Mouse (Mus musculus): ENCODE data around the gene Sfpq. TPM values are rescaled to one million over a fixed set of nuclear protein-coding genes. Genes with fewer than 3 reads are reported as not detected.

The Sfpq gene
- polyA plus RNA-seq, 1 experiment, result 147 TPM

DNA sequence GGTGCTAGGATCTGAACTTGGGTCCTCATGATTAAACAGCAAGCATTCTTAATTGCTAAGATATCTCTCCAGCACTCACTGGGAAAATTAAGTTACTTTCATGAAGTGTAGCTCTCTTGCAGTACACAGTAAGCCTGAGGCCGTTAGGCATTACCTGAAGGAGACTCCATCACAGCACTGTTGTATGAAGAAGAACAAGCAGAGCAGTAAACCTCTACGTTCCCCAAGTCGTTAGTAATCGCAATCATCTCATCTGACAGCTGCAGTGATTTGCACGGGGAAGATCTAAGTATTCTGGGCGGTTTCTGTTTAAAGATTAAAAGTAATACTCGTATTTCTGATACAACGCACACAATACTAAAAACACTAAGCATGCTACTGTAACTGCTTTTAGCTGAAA is 30.0 kb downstream of the Sfpq start:
- Histone ChIP-seq H3K4me3 (ENCODE audit: insufficient read depth, poor library complexity, severe bottlenecking) (no peak overlapping the region), H3K27me3 (ENCODE audit: control insufficient read depth, insufficient read depth, insufficient read length) (no peaks in the 10 kb centered on the region), H3K79me2 (ENCODE audit: control insufficient read depth, insufficient read depth) (peaks cover 13% of the 10 kb centered on the region), H3ac (ENCODE audit: control insufficient read depth, insufficient read length, low read depth) (no peak overlapping the region), H3K79me3 (ENCODE audit: low read depth) (peaks cover 9% of the 10 kb centered on the region), H3K36me3 (ENCODE audit: control insufficient read depth, insufficient read depth) (peaks cover 75% of the 10 kb centered on the region)
- TF ChIP-seq MAX (IDR thresholded peaks at IDR 0.05) (no peak), USF1 (IDR thresholded peaks at IDR 0.05; ENCODE audit: low read depth) (no peak)

DNA sequence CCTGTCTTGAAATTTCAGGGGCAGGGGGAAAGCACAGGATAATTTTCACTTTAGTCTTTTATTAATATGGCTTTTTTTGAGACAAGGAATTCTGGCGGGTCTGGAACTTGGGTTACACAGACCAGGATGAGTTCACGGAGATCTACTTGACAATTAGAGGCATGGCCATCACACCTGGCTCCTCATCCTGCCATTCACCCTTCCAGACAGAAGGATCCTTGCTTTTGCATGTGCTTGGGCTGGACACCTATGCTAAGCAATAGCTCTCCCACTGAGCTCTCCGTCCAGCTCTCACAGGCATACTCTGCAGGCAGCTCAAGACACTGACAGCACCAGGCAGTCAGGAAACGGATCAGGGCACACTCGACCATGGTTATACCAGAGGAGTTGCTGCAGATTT is 31.9 kb downstream of the Sfpq start:
- H3K79me3 ChIP-seq (ENCODE audit: low read depth), result peaks cover 18% of the 10 kb centered on the region
- peaks cover 32% of the 10 kb centered on the region for H3K79me2 ChIP-seq (ENCODE audit: control insufficient read depth, insufficient read depth)
- peaks cover 74% of the 10 kb centered on the region for H3K36me3 ChIP-seq (ENCODE audit: control insufficient read depth, insufficient read depth)
- H3K27me3 ChIP-seq (ENCODE audit: control insufficient read depth, insufficient read depth, insufficient read length), result no peaks in the 10 kb centered on the region
- H3K4me3 ChIP-seq (ENCODE audit: insufficient read depth, poor library complexity, severe bottlenecking), result no peak overlapping the region
- no peak overlapping the region for H3ac ChIP-seq (ENCODE audit: control insufficient read depth, insufficient read length, low read depth)
- TF ChIP-seq FOSL1 (IDR thresholded peaks at IDR 0.05; ENCODE audit: insufficient read depth, low read length, poor library complexity, severe bottlenecking) (no peak), MYOG (IDR thresholded peaks at IDR 0.05; ENCODE audit: control insufficient read depth, extremely low read depth, insufficient read length) (no peak), CTCF (IDR thresholded peaks at IDR 0.05; ENCODE audit: control insufficient read depth, insufficient read depth, insufficient read length) (no peak), MYOD1 (IDR thresholded peaks at IDR 0.05; ENCODE audit: control insufficient read depth, insufficient read length, low read depth) (no peak), MAX (IDR thresholded peaks at IDR 0.05) (no peak), CEBPB (IDR thresholded peaks at IDR 0.05; ENCODE audit: low read depth) (no peak), USF1 (IDR thresholded peaks at IDR 0.05; ENCODE audit: low read depth) (no peak)

DNA sequence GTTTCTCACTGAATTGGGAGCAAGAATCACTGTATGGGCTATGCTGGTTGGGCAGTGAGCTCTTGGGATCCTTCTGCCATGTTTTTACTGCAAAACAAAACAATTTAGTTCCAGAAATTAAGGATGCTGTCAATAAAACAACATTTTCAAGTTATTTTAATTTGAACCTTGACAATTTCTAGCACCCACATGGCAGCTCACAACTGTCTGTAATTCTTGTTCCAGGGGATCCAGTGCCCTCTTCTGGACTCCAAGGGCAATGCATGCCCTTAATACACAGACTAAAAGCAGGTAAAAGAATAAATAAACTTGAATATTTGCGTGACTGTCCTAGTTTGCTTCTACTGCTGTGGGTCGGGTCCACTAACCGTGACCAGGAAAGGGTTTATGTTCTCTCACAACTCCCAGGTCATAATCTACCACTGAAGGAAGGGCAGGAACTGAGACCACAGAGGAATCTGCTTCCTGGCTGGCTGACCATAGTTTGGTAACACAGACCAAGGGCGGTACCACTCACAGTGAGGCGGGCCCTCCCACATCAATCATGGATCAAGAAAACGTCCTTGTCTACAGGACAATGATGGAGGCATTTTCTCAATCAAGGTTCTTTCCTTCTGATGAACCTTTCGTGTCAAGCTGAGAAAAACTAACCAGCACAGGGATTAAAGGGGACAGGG is 33.5 kb downstream of the Sfpq start:
- Histone ChIP-seq H3K27me3 (ENCODE audit: control insufficient read depth, insufficient read depth, insufficient read length) (no peaks in the 10 kb centered on the region), H3ac (ENCODE audit: control insufficient read depth, insufficient read length, low read depth) (no peak overlapping the region), H3K4me3 (ENCODE audit: insufficient read depth, poor library complexity, severe bottlenecking) (no peak overlapping the region), H3K36me3 (ENCODE audit: control insufficient read depth, insufficient read depth) (peaks cover 69% of the 10 kb centered on the region), H3K79me3 (ENCODE audit: low read depth) (peaks cover 25% of the 10 kb centered on the region), H3K79me2 (ENCODE audit: control insufficient read depth, insufficient read depth) (peaks cover 48% of the 10 kb centered on the region)
- TF ChIP-seq MYOG (IDR thresholded peaks at IDR 0.05; ENCODE audit: control insufficient read depth, extremely low read depth, insufficient read length) (no peak), USF1 (IDR thresholded peaks at IDR 0.05; ENCODE audit: low read depth) (no peak), FOSL1 (IDR thresholded peaks at IDR 0.05; ENCODE audit: insufficient read depth, low read length, poor library complexity, severe bottlenecking) (no peak), MAX (IDR thresholded peaks at IDR 0.05) (no peak), MYOD1 (IDR thresholded peaks at IDR 0.05; ENCODE audit: control insufficient read depth, insufficient read length, low read depth) (no peak), CEBPB (IDR thresholded peaks at IDR 0.05; ENCODE audit: low read depth) (no peak), CTCF (IDR thresholded peaks at IDR 0.05; ENCODE audit: control insufficient read depth, insufficient read depth, insufficient read length) (no peak)

- peaks cover 27% of the 10 kb centered on the region for H3K79me3 ChIP-seq (ENCODE audit: low read depth)
- TF ChIP-seq MAX (IDR thresholded peaks at IDR 0.05) (peak; percentile 30), USF1 (IDR thresholded peaks at IDR 0.05; ENCODE audit: low read depth) (no peak)
- H3ac ChIP-seq (ENCODE audit: control insufficient read depth, insufficient read length, low read depth), result peak within 1 kb of the TSS; percentile 94
- H3K27me3 ChIP-seq (ENCODE audit: control insufficient read depth, insufficient read depth, insufficient read length), result no peaks in the 10 kb centered on the region
- peak within 1 kb of the TSS; percentile 79 for H3K4me3 ChIP-seq (ENCODE audit: insufficient read depth, poor library complexity, severe bottlenecking)
- H3K36me3 ChIP-seq (ENCODE audit: control insufficient read depth, insufficient read depth), result peaks cover 22% of the 10 kb centered on the region
- H3K79me2 ChIP-seq (ENCODE audit: control insufficient read depth, insufficient read depth), result peaks cover 53% of the 10 kb centered on the region
Observed at GRCm38 (mm10) chr4:127060585-127061290, 39.6 kb downstream of the Sfpq start, which contains the start of gene Zmym1. Gene Zmym1 (minus strand): TSS chr4:127061152.

GRCm38 (mm10) chr4:127064051-127064450 is 42.9 kb downstream of the Sfpq start:
- Histone ChIP-seq H3K4me3 (ENCODE audit: insufficient read depth, poor library complexity, severe bottlenecking) (no peak overlapping the region), H3K36me3 (ENCODE audit: control insufficient read depth, insufficient read depth) (peaks cover under 1% of the 10 kb centered on the region), H3K79me2 (ENCODE audit: control insufficient read depth, insufficient read depth) (peaks cover 20% of the 10 kb centered on the region), H3K27me3 (ENCODE audit: control insufficient read depth, insufficient read depth, insufficient read length) (no peaks in the 10 kb centered on the region), H3ac (ENCODE audit: control insufficient read depth, insufficient read length, low read depth) (no peak overlapping the region), H3K79me3 (ENCODE audit: low read depth) (peaks cover 16% of the 10 kb centered on the region)
- TF ChIP-seq USF1 (IDR thresholded peaks at IDR 0.05; ENCODE audit: low read depth) (no peak), MYOG (IDR thresholded peaks at IDR 0.05; ENCODE audit: control insufficient read depth, extremely low read depth, insufficient read length) (no peak), FOSL1 (IDR thresholded peaks at IDR 0.05; ENCODE audit: insufficient read depth, low read length, poor library complexity, severe bottlenecking) (no peak), CTCF (IDR thresholded peaks at IDR 0.05; ENCODE audit: control insufficient read depth, insufficient read depth, insufficient read length) (no peak), MAX (IDR thresholded peaks at IDR 0.05) (no peak), MYOD1 (IDR thresholded peaks at IDR 0.05; ENCODE audit: control insufficient read depth, insufficient read length, low read depth) (no peak), CEBPB (IDR thresholded peaks at IDR 0.05; ENCODE audit: low read depth) (no peak)

- no peak for TF ChIP-seq MYOG (IDR thresholded peaks at IDR 0.05; ENCODE audit: control insufficient read depth, extremely low read depth, insufficient read length)
- Histone ChIP-seq H3K79me3 (ENCODE audit: low read depth) (no peaks in the 10 kb centered on the region), H3K4me3 (ENCODE audit: insufficient read depth, poor library complexity, severe bottlenecking) (no peak overlapping the region), H3K36me3 (ENCODE audit: control insufficient read depth, insufficient read depth) (no peaks in the 10 kb centered on the region), H3K79me2 (ENCODE audit: control insufficient read depth, insufficient read depth) (no peaks in the 10 kb centered on the region), H3K27me3 (ENCODE audit: control insufficient read depth, insufficient read depth, insufficient read length) (peaks cover 5% of the 10 kb centered on the region), H3ac (ENCODE audit: control insufficient read depth, insufficient read length, low read depth) (no peak overlapping the region)
Observed at GRCm38 (mm10) chr4:127074915-127075314, 53.8 kb downstream of the Sfpq start.

Measured in C2C12 (cell line).